Mouse (Mus musculus) heart, postnatal 10 days (tissue): ENCODE measurements around the gene Dact1. TPM values are rescaled to one million over a fixed set of nuclear protein-coding genes. Genes with fewer than 3 reads are reported as not detected.

ENCODE experiments used
- DNase-seq, 2 experiments: peaks; one replicate each; pipeline ENCODE4 v3.0.0; 2021
- intact Hi-C: fragments of 180-260 bp; cut with DNase I; formaldehyde crosslinking; loops from one replicate; pipeline ENCODE4 v1.15.1; 2025
- total RNA-seq, 2 experiments: library from RNA; stranded (reverse); gene quantifications; 2 replicates each; pipeline ENCODE4 v1.2.3; 2021

Gene Dact1
- total RNA-seq = 10 to 100 TPM; 14.7 to 18.0 TPM

GRCm38 (mm10) chr12:71309581-71310067 lies at the start of gene Dact1:
Gene Dact1 (plus strand): TSS chr12:71309884.
- intact Hi-C loops = loop anchor here (1.0 to 5.0 kb wide), 4 partner anchors 113 to 398 kb away; no protein-coding TSS in a partner anchor
- peak; percentile 74 to 80 for DNase-seq

DNA sequence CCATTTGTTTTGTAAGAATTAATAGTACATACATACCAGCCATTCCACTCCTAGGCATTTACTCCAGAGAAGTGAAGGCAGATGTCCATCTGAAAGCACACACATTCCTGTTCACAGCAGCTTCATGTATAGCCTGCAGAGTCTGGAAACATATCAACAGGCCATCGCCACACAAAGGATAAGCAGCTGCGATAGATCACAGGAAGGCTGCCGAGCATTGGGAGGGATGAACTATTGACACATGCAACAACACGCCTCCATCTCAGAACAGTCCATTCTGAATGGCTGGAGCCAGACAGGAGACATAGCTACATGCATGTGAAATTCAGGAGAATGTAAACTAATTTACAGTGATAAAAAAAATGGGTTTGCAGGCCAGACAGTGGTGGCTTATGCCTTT lies 45.5 kb upstream of the Dact1 start:
- intact Hi-C loops = no loop called here
- no peak for DNase-seq

- no peak for DNase-seq
- intact Hi-C loops = no loop called here
Observed at GRCm38 (mm10) chr12:71269367-71269766, 40.3 kb upstream of the Dact1 start.

DNA sequence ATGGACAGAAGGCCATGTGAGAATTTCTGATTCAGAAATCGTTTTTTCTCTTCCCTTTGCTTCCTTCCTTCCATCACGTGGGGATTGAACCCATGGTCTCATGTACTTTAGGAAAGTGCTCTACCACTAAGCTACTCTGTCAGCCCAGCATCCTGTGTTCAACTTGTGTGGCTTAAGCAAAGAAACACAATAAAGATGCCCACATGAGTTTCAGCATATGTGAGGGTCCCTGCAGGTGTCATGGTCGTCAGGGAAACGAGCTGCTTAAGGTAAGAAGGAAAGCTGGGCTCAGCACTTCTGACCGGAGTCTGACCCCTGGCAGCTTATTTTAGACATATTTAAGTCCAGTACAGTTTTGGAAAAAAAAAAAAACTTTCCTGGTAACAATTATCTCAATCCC lies 38.6 kb upstream of the Dact1 start:
- no peak for DNase-seq
- intact Hi-C loops = no loop called here

GRCm38 (mm10) chr12:71274519-71275237 lies 35.0 kb upstream of the Dact1 start:
- intact Hi-C loops = no loop called here

DNA sequence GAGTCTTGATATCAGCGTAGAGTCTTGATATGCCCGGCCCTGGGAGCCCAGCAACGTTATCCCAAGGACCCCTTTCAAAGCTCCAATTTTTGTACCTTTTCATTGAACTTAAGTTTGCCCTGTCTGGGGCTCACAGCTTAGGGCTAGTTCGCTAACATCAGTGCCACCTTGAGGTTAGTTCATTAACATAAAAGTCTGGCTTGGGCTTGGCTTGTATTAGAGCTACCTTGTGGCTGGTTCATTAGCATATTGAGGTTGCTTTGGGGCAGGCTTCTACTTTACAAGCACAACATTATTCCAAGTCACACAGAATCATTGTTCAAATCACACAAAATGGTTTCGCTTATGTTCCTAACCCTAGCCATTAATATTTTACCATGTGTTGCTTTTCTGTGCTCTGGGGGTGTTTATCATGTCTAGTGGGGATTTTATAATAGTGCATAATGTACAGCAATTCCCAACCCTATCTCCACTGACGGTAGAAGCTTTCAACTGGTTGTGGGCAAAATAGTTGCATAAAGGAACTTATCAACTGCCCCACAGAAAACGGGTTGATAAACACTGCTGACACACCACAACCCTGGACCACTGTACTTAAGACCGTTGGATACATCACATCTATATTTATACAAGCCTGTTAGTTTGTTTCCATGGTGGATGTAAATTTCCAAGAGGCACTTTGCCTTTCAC lies 33.6 kb upstream of the Dact1 start:
- DNase-seq = no peak
- intact Hi-C loops = no loop called here

More at GRCm38 (mm10) chr12:71274519-71275237, 35.0 kb upstream of the Dact1 start:
- DNase-seq = no peak

- peak in 1 of 2 experiments; percentile 8 for DNase-seq
- intact Hi-C loops = no loop called here
Observed at GRCm38 (mm10) chr12:71279521-71280262, 30.0 kb upstream of the Dact1 start.

GRCm38 (mm10) chr12:71281201-71281768 lies 28.4 kb upstream of the Dact1 start:
- intact Hi-C loops = no loop called here

DNA sequence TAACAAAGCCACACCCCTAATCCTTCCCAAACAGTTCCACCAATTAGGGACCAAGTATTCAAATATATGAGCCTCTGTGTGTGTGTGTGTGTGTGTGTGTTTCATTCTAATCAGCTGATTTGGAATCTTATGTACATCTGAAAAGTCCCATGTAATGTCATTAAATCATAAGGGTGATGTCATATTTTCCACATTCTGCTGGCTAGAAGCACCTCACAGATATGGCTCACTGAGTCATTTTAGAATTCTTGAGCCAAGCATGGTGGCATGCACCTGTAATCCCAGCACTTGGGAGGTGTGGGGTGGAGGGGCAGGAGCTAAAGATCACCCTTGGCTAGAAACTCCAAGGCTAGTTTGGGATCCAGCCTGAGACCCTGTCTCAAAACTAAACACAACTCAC lies 24.3 kb upstream of the Dact1 start:
- DNase-seq = no peak
- intact Hi-C loops = no loop called here

More at GRCm38 (mm10) chr12:71281201-71281768, 28.4 kb upstream of the Dact1 start:
- no peak for DNase-seq

DNA sequence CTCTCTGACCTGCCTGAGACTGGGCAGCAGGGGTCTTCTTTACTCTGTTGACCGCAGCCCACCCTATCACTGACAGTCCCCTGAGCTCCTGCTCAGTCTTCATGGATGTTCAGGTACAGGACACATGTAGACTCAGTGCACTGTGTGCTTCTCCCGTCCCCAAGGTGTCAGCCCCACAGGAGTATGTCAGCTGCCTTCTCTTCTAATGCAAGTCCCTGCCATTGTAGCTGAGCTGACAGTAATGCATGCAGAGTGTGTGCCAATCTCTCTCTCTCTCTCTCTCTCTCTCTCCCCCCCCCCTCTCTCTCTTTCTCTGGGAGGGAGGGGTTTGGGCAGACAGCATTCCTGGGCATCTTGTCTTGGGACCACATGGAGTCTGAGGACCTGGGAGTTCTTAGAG lies 19.2 kb upstream of the Dact1 start:
- intact Hi-C loops = no loop called here
- DNase-seq = no peak

DNA sequence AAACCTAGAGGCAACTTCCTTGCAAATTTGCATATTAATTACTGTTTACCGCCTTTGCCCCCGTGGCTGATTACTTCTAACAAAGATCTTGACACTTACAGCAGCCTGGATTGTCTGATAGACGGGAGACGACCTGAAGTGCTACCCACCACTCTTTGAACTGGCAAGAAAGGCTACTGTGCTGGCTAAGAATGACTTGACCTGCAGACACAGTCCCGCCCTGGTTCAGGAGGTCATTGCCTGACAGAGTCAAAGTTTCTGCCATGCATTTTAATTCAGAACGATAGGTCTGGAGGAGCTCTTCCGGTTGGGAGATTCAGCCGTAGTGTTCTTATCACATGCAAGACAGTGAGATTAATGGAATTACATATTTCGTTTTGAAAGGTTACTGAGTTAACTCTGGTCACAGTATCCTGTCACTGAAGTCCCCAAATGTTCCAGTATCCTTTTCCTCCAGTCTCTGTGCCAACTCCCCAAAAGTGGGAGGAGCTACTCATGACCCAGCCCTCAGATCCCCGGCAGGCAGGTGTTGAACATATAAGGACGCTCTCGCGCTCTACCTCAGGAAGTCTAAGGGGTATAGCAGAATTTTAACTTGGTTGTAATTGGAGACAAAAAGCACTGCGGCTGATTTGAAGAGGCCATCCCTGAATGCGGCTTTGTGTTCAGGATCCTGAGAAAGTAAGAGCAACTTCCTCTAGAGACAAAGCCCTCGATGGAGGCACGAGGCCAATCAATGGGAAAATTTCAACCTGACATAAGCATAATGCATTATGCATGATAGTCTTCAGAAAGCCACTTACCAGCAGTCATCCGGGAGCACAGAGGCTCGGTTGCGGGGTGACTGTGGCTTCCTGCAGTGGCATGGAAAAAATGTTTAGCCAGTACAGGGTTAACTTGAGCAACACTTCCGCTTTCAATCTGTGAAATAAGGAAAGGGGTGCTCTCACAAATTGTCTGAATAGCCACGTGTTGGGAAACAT lies 15.4 kb upstream of the Dact1 start:
- no peak for DNase-seq
- intact Hi-C loops = no loop called here

DNA sequence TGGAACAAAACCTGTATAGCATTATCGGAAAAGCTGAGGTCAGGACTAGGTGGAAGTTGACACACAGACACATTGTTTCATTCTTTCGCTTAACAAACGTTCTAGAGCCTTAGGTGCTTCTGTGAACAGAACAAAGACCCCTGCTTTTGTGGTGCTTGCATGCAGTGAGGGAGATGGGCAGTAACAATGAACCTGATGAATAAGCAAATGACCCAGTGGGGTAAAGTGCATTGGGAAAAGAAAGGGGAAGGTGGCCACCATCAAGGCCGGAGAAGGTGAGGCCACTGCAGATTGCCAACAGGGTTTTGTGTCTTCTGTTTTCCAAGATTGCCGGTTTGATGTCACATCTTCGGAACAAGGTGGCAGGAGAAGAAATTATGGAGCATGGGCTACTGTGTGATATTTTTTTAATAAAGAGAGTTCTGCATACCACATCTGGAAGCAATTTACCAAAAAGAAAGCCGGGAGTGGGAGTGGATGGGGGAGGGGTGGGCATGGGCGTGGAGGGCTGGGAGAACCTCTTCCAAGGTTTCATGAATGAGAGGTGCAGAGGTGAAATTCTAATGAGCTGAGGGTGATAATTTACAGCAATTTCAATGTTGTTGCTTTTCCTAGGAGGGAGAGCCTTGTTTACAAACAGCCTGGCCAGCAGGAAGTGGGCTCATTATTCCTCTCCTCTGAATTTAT lies 12.7 kb upstream of the Dact1 start:
- intact Hi-C loops = no loop called here
- no peak for DNase-seq

DNA sequence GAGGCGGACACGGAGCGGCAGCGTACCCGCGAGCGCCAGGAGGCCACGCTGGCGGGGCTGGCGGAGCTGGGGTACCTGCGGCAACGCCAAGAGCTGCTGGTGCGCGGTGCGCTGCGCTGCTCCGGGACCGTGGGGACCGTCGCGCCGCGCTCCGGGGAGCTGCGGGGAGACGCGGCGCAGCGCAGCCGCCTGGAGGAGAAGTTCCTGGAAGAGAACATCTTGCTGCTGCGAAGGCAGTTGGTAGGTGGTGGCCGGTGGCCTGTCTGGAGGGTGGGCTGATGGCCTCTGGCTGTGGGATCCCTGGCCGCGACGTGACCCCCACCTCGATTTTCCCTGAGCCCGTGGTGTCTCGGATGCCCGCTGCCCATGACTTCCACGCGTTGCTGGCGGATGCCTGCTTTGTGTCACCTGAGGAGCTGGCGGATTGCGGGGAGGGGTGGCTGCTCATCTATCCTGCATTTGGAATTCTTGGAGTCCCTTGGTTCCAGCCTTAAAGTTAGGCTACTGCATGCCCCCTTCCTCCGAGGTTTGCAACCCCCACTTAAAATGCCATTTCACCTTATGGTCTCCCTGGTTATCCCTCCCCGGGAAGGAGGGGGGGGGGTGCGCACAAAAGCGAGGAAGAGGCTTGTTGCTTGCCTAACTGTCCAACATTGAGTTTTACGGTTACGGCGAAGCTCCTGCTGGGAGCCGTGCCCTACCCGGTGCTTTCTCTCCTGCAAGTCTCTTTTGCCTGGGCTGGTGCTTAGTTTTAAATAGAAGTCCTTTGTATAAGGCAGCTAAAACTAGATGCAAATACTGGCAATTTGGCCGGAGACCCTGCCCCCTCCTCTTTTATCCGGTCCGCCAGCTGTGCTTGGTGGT lies 616 bp downstream of the Dact1 start:
- intact Hi-C loops = loop anchor here (1.0 to 5.0 kb wide), 4 partner anchors 113 to 397 kb away; no protein-coding TSS in a partner anchor
- peak; percentile 32 to 51 for DNase-seq

DNA sequence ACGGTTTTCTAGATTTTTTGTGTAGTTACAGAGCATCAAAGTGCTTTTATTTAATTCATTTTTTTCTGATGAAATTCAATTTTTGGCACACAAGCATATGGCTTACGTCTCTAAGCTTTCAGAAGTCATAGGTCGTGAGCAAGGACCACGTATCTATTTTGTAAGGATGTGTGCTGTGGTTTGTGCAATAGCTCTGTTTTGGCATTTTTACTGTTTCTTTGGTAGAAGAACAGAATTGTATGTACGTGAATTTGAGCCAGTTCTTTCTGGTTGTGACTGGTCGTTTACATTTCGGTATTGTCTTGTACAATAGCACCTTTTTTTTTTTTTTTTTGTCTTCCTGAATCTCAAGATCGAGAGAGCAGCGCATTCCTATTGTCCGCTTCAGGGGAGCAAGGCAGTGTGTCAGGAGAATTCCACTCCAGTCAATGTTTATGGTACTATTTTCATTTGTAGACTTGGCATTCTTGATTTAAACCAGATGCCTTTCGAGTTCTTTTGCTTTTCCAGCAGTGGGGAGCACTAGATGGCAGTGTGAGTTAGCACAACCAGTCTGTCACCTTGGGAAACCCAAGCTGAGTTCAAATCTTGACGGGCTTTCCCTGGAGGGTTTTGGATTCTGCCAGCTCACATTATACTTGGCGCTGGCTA lies 1.7 kb downstream of the Dact1 start:
- DNase-seq = peak; percentile 78 to 79
- intact Hi-C loops = loop anchor here (1.0 to 5.0 kb wide), 4 partner anchors 115 to 452 kb away; no protein-coding TSS in a partner anchor

- DNase-seq = no peak
- intact Hi-C loops = no loop called here
Observed at GRCm38 (mm10) chr12:71318239-71318638, 8.6 kb downstream of the Dact1 start.

DNA sequence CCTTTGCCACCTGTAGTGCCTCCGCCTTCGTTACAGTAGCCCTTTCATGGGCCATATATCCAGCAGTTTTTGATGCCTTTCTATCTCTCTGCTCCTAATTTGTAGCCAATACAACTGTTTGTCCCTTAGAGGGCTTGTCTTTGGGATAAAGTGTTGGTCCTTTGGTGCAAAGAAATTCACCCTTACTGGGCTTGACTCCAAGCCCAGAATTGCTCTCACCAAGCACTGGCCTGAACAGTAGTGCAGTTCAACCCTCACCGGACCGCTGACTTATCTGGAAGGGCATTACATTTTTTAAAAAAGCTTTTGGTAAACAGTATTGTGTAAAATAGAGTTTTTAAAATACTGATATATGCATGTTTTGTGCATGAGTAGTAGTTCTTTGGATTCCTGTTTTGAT lies 9.9 kb downstream of the Dact1 start:
- intact Hi-C loops = no loop called here
- no peak for DNase-seq

DNA sequence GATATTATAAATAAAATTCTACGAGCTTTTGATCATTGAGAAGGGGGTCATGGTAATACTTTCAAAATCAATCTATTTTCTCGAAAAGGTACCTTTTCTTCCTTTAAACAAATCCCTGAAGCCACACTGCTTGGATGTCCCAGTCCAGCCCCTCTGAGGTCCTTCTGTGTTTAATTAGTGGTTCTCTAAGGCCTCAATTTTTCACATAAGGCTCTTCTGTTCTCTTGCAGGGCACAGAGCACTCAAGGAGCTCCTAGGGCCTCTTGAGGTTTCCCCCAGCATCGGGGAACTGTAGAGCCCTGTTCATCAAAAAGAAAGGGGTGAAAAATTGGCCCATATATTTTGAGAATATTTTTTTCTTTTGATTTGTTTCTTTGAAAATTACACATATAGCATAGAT lies 23.0 kb downstream of the Dact1 start:
- intact Hi-C loops = no loop called here
- DNase-seq = no peak

- intact Hi-C loops = no loop called here
- DNase-seq = peak; percentile 20 to 25
Observed at GRCm38 (mm10) chr12:71333561-71333960, 23.9 kb downstream of the Dact1 start.
